Mouse (Mus musculus): ENCODE measurements at regions not wholly inside any gene's neighbourhood (a gene's known extent, or its start where the extent isn't known, plus 50 kb on each side); places are given as distances from the start of the nearest gene placed in this dataset.

DNA sequence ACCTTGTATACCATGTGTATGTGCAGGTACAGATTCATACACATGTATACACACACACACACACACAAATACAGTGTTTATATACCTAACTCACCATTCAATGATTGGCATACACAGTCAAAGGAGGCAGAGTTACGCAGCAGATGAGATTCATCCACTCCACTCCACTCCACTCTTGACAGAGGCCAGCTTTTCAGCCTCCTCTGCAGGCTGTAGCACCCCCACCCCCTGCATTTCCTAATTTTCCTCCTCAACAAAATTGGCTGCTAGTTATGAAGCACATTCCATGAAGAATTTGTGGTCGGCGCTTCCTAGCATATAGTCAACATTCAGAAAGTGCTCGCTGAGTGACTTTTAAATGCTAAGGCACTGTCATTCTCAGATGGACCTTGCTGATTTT, 546.7 kb upstream of the Map3k7 start:
- Histone ChIP-seq H3K4me2 (replicated peaks) (no peak overlapping the region), H3K9me3 (no peaks in the 10 kb centered on the region)
- ATAC-seq, result no peak

GRCm38 (mm10) chr4:31419240-31419639, 544.7 kb upstream of the Map3k7 start:
- 7% methylated on average over 6 of the region's 6 CpGs for WGBS

More for the DNA sequence above, 546.7 kb upstream of the Map3k7 start:
- Histone ChIP-seq H3K4me3 (replicated peaks) (no peak overlapping the region), H3K9ac (no peak overlapping the region), H3K4me1 (replicated peaks) (no peaks in the 10 kb centered on the region), H3K27ac (no peak overlapping the region), H3K27me3 (replicated peaks) (no peaks in the 10 kb centered on the region), H3K36me3 (no peaks in the 10 kb centered on the region)
- WGBS, result 72% methylated on average over 4 of the region's 4 CpGs

GRCm38 (mm10) chr4:31420167-31420566, 543.7 kb upstream of the Map3k7 start:
- 87% methylated on average over 9 of the region's 9 CpGs for WGBS

More at GRCm38 (mm10) chr4:31419240-31419639, 544.7 kb upstream of the Map3k7 start:
- Histone ChIP-seq H3K4me3 (replicated peaks) (no peak overlapping the region), H3K36me3 (no peaks in the 10 kb centered on the region), H3K27ac (no peak overlapping the region), H3K9me3 (no peaks in the 10 kb centered on the region), H3K27me3 (replicated peaks) (no peaks in the 10 kb centered on the region), H3K9ac (no peak overlapping the region), H3K4me1 (replicated peaks) (no peaks in the 10 kb centered on the region), H3K4me2 (replicated peaks) (no peak overlapping the region)
- ATAC-seq, result peak; percentile 61; the same call in 1 of the 2 replicates

DNA sequence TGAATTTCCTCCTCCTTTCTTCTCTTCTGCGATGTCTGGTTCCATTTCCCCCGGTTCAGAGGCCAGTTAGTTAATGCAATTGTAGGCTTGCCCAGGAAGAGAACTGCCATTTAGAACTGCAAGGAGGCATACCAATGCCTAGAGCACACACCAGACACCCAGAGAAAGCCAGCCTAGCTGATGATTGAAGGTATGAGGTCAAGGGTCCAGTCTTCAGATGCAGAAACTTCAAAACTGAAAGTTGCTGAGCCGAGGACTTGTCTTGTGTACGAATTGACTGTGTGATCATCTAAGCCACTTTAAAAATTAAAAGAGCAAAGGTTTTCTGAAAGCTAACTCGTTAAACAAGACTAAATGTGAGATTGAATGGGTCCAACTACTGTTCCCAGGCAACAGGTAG, 542.5 kb upstream of the Map3k7 start:
- H3K9ac ChIP-seq, result no peak overlapping the region
- WGBS, result 70% methylated on average over 5 of the region's 5 CpGs
- no peak overlapping the region for H3K27ac ChIP-seq
- no peak for ATAC-seq
- no peak overlapping the region for H3K4me2 ChIP-seq (replicated peaks)
- no peak overlapping the region for H3K4me3 ChIP-seq (replicated peaks)
- no peaks in the 10 kb centered on the region for H3K27me3 ChIP-seq (replicated peaks)
- H3K9me3 ChIP-seq, result no peaks in the 10 kb centered on the region
- peaks cover 7% of the 10 kb centered on the region; the same call in 1 of the 2 replicates for H3K4me1 ChIP-seq (replicated peaks)
- H3K36me3 ChIP-seq, result no peaks in the 10 kb centered on the region

More at GRCm38 (mm10) chr4:31420167-31420566, 543.7 kb upstream of the Map3k7 start:
- Histone ChIP-seq H3K27ac (no peak overlapping the region), H3K9ac (no peak overlapping the region), H3K4me1 (replicated peaks) (0 out of 2 replicates have a peak, but pooled peaks cover 3% of the 10 kb centered on the region), H3K4me2 (replicated peaks) (no peak overlapping the region), H3K36me3 (no peaks in the 10 kb centered on the region), H3K27me3 (replicated peaks) (no peaks in the 10 kb centered on the region), H3K4me3 (replicated peaks) (no peak overlapping the region), H3K9me3 (no peaks in the 10 kb centered on the region)
- ATAC-seq, result no peak

DNA sequence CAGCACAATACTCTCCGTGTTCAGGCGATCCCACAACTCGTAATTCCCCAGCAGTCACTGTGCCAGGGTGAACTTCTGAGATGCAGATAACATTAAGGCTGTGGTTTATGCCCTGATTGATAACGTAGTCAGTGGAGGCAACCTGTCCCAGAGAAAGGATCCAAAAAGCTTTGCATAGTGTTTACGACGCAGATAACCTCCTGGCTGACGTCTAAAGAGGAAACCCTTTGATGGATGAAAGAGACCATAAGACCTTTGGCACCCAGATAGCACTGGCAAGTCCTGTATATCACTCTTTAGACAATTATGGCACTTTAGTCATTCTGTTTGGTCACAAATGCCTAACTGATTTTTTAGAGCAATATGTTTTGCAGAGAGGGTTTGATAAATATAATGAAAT, 538.8 kb upstream of the Map3k7 start:
- no peak overlapping the region for H3K9ac ChIP-seq
- no peaks in the 10 kb centered on the region for H3K27me3 ChIP-seq (replicated peaks)
- H3K9me3 ChIP-seq, result no peaks in the 10 kb centered on the region
- no peak overlapping the region for H3K4me3 ChIP-seq (replicated peaks)
- WGBS, result 25% methylated on average over 7 of the region's 7 CpGs
- H3K4me1 ChIP-seq (replicated peaks), result peaks cover 7% of the 10 kb centered on the region; the same call in 1 of the 2 replicates
- ATAC-seq, result peak; percentile 78
- H3K4me2 ChIP-seq (replicated peaks), result no peak overlapping the region
- no peaks in the 10 kb centered on the region for H3K36me3 ChIP-seq
- H3K27ac ChIP-seq, result no peak overlapping the region

DNA sequence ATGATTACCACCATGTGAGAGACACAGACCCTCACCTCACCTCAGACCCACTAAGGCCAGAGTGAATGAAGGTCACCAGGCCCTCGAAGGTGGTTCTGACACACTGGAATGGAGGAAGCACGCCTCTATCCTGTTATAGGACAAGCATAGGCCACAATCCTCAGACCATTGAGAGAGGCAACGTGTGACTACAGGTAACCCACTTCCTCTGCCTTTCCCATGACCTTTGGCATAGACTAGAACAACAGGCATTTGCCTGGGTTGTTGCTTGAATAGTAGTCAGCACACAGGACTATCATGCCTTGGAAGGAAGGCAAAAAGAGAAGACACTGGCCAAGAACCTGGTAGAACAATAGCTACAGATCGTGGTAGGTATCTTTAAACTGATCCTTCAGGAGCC, 538.2 kb upstream of the Map3k7 start:
- no peaks in the 10 kb centered on the region for H3K27me3 ChIP-seq (replicated peaks)
- peaks cover 7% of the 10 kb centered on the region; the same call in 1 of the 2 replicates for H3K4me1 ChIP-seq (replicated peaks)
- ATAC-seq, result peak; percentile 28
- no peak overlapping the region for H3K4me2 ChIP-seq (replicated peaks)
- no peaks in the 10 kb centered on the region for H3K36me3 ChIP-seq
- H3K9ac ChIP-seq, result no peak overlapping the region
- H3K9me3 ChIP-seq, result no peaks in the 10 kb centered on the region
- no peak overlapping the region for H3K27ac ChIP-seq
- no peak overlapping the region for H3K4me3 ChIP-seq (replicated peaks)
- WGBS, result 67% methylated on average over 4 of the region's 4 CpGs

DNA sequence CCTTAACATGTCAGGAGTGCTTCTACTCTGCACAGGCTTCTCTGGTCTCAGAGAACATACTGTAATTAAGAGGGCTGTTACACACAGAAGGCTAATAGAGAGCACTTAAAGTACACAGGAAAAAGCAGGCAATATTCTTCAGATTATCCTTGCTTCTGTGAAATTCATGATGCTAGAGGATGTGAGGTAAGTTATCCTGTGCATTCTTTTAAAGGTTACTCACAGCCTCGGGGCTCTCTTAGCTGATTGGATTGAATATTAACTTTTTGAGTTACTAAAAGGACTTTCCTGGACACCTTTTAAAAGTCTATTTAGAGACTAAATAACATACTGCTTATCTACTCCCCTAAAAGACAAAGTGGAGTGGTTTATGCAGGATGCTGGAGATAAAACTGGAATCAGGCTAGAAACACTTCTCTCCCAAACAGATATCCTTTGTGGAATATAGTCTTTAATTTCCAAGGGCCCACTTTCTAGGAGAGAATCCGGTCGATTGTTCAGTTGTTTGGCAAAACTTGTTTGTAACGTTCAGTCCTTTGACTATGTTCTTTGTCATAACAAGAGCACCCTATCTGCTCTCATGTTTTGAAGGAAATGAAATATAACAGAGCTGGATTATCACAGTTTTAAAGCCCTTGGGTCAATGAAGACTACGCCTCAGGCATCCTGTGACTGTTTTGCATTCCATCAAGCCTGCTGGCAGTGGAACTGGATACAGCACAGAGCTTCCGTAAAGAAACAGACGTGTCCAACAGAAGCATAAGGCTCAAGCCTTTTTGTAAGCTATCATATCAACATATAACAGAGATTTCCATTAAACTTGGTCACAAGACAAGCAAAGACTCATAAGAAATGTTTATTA, 537.5 kb upstream of the Map3k7 start:
- 27% methylated on average over 7 of the region's 7 CpGs for WGBS

DNA sequence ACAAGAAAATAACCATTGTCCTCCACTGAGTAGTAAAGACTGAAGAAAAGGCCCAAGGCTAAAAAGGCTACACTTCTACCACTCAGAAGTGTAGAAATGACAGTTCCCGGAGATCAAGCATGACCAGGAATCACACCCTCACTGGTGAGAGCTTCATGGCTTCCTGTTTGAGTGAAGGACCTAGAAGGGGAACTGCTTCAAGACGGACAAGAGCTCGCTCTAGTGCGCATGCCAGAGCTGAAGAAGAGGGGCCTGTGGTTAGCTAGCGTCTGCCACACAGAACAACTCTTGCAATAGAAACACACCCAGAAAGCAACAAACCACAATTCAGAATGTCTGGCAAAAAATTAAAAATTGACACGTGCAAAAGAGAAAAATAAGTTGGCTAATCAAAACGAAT, 530.0 kb upstream of the Map3k7 start:
- H3K36me3 ChIP-seq, result no peaks in the 10 kb centered on the region
- H3K4me2 ChIP-seq (replicated peaks), result no peak overlapping the region
- WGBS, result 81% methylated on average over 7 of the region's 7 CpGs
- ATAC-seq, result no peak
- H3K27me3 ChIP-seq (replicated peaks), result no peaks in the 10 kb centered on the region
- H3K9me3 ChIP-seq, result no peaks in the 10 kb centered on the region
- H3K9ac ChIP-seq, result no peak overlapping the region
- H3K4me1 ChIP-seq (replicated peaks), result no peaks in the 10 kb centered on the region
- no peak overlapping the region for H3K27ac ChIP-seq
- H3K4me3 ChIP-seq (replicated peaks), result no peak overlapping the region

More for the DNA sequence above, 537.5 kb upstream of the Map3k7 start:
- Histone ChIP-seq H3K4me1 (replicated peaks) (peaks cover 7% of the 10 kb centered on the region; the same call in 1 of the 2 replicates), H3K36me3 (no peaks in the 10 kb centered on the region), H3K4me2 (replicated peaks) (no peak overlapping the region), H3K9ac (no peak overlapping the region), H3K27ac (no peak overlapping the region), H3K9me3 (no peaks in the 10 kb centered on the region), H3K4me3 (replicated peaks) (no peak overlapping the region), H3K27me3 (replicated peaks) (no peaks in the 10 kb centered on the region)
- no peak for ATAC-seq

GRCm38 (mm10) chr4:31454898-31455297, 509.0 kb upstream of the Map3k7 start:
- no peaks in the 10 kb centered on the region for H3K9me3 ChIP-seq
- H3K4me2 ChIP-seq (replicated peaks), result peak overlapping the region; percentile 33; the same call in 1 of the 2 replicates
- H3K36me3 ChIP-seq, result no peaks in the 10 kb centered on the region
- H3K4me1 ChIP-seq (replicated peaks), result peaks cover 4% of the 10 kb centered on the region; the same call in 1 of the 2 replicates
- WGBS, result 30% methylated on average over 7 of the region's 7 CpGs
- no peaks in the 10 kb centered on the region for H3K27me3 ChIP-seq (replicated peaks)
- ATAC-seq, result no peak
- H3K4me3 ChIP-seq (replicated peaks), result no peak overlapping the region
- peak overlapping the region; percentile 40; the same call in 1 of the 2 replicates for H3K27ac ChIP-seq
- H3K9ac ChIP-seq, result no peak overlapping the region

GRCm38 (mm10) chr4:31455466-31455865, 508.4 kb upstream of the Map3k7 start:
- H3K4me3 ChIP-seq (replicated peaks), result no peak overlapping the region
- no peak overlapping the region for H3K27ac ChIP-seq
- no peak for ATAC-seq
- H3K9me3 ChIP-seq, result no peaks in the 10 kb centered on the region
- WGBS, result 26% methylated on average over 4 of the region's 4 CpGs
- H3K27me3 ChIP-seq (replicated peaks), result no peaks in the 10 kb centered on the region
- no peaks in the 10 kb centered on the region for H3K36me3 ChIP-seq
- H3K4me1 ChIP-seq (replicated peaks), result peaks cover 4% of the 10 kb centered on the region; the same call in 1 of the 2 replicates
- H3K9ac ChIP-seq, result no peak overlapping the region
- H3K4me2 ChIP-seq (replicated peaks), result no peak overlapping the region

DNA sequence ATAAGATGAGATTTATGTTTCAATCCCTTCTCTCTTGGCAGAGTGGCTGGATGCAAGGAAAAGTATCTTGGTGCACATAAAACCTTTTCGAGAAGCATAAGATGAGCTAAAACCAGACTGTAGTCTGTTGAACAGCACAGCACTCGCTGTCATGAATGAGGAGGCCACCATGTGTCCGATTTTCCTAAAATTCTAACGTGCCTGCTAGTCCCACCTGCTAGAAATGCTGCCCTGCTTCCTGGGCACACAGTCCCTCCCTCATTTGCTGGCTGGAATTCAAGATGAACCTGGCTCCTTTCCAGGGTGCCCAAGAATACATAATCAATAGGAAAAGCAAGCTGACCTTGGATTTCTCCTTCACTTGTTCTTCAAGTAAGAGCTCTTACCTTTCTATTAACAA, 501.4 kb upstream of the Map3k7 start:
- H3K27ac ChIP-seq, result no peak overlapping the region
- H3K4me2 ChIP-seq (replicated peaks), result no peak overlapping the region
- ATAC-seq, result no peak
- no peaks in the 10 kb centered on the region for H3K27me3 ChIP-seq (replicated peaks)
- 75% methylated on average over 4 of the region's 4 CpGs for WGBS
- no peaks in the 10 kb centered on the region for H3K36me3 ChIP-seq
- no peaks in the 10 kb centered on the region for H3K9me3 ChIP-seq
- no peaks in the 10 kb centered on the region for H3K4me1 ChIP-seq (replicated peaks)
- H3K9ac ChIP-seq, result no peak overlapping the region
- H3K4me3 ChIP-seq (replicated peaks), result no peak overlapping the region

DNA sequence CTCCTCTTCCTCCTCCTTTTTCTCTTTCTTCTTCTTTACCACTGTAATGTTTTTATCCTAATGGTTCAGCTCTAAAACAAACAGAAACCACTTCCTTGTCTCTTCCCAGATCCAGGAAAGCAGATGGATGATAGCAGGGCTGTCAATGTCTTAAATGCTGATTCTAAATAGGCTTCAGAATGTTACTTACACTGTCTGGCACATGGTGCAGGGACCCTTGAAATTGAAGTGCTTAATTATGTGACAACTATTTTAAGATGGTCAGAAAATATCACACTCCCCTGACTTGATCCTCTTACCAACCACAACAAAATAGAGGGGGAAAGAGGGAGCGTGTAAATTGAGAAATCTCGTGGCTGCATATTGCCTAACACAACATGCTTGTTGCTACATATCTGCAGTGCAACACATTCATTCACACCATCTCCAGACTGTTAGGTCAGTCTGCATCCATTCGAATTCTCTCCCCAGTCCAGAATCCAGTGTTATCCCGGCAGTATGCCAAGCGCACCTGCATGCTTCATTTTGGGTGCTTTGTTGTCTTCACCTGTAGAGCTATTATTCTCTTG, 500.7 kb upstream of the Map3k7 start:
- ATAC-seq, result no peak
- Histone ChIP-seq H3K27me3 (replicated peaks) (no peaks in the 10 kb centered on the region), H3K36me3 (no peaks in the 10 kb centered on the region), H3K9ac (no peak overlapping the region), H3K9me3 (no peaks in the 10 kb centered on the region), H3K4me3 (replicated peaks) (no peak overlapping the region), H3K4me1 (replicated peaks) (no peaks in the 10 kb centered on the region), H3K4me2 (replicated peaks) (no peak overlapping the region), H3K27ac (no peak overlapping the region)
- WGBS, result 90% methylated on average over 5 of the region's 5 CpGs

All from intestine, embryonic 15.5 days (tissue).